Mouse (Mus musculus) forebrain, embryonic 12.5 days (tissue): ENCODE measurements at regions not wholly inside any gene's neighbourhood (a gene's known extent, or its start where the extent isn't known, plus 50 kb on each side); places are given as distances from the start of the nearest gene placed in this dataset.

ENCODE experiments used
- ATAC-seq: fragments of 200-750 bp; cut with Nextera tagmentation; 2 replicates; pipeline ENCODE4 v1.8.0; 2017; ENCODE audit warnings: moderate TSS enrichment; ENCODE audit not compliant: low FRiP score
- H3K27ac ChIP-seq: fragments of 300-500 bp; sonication (generic); 2 replicates; pipeline ENCODE4 v1.5.1; 2016; ENCODE audit warnings: mild to moderate bottlenecking
- H3K27me3 ChIP-seq: fragments of 300-500 bp; sonication (generic); 2 replicates; pipeline ENCODE4 v1.6.1; 2016; ENCODE audit warnings: mild to moderate bottlenecking
- H3K36me3 ChIP-seq: fragments of 300-500 bp; sonication (generic); replicated peaks from 2 replicates; pipeline ENCODE4 v1.6.1; 2016; ENCODE audit warnings: mild to moderate bottlenecking
- H3K4me1 ChIP-seq: fragments of 300-500 bp; sonication (generic); 2 replicates; pipeline ENCODE4 v1.6.1; 2016
- H3K4me2 ChIP-seq: fragments of 300-500 bp; sonication (generic); 2 replicates; pipeline ENCODE4 v1.6.1; 2016; ENCODE audit warnings: mild to moderate bottlenecking, moderate library complexity
- H3K4me3 ChIP-seq: fragments of 300-500 bp; sonication (generic); replicated peaks from 2 replicates; pipeline ENCODE4 v1.5.1; 2016; ENCODE audit warnings: mild to moderate bottlenecking
- H3K9ac ChIP-seq: fragments of 300-500 bp; sonication (generic); 2 replicates; pipeline ENCODE4 v1.6.1; 2016; ENCODE audit warnings: mild to moderate bottlenecking
- H3K9me3 ChIP-seq: fragments of 300-500 bp; sonication (generic); 2 replicates; pipeline ENCODE4 v1.6.1; 2016
- WGBS: fragments of 180-500 bp; shearing (Covaris S2); methylation state at CpG from one replicate; pipeline ENCODE4 v1.1.7; 2016; 5-methylcytosine and 5-hydroxymethylcytosine counted together

DNA sequence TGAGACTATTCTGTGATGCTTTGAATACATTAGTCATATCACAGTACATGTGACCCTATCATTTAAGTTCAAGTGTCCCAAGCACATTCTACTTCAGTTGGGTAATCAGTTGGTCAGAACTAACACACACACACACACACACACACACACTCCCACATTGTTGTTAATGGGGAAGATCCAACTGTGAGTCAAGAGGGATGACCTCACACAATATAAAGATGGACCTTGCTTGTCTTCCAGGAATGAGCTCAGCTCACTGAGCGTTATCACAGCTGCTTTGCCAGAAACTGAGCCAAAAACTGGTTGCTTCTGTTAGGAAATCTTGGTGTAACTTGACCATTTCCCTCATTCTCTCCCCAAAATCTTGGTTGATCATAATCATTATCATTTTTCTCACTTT, 152.4 kb upstream of the Cdyl start:
- no peaks in the 10 kb centered on the region for H3K9me3 ChIP-seq
- H3K36me3 ChIP-seq: no peaks in the 10 kb centered on the region
- H3K27me3 ChIP-seq: no peaks in the 10 kb centered on the region
- H3K4me2 ChIP-seq: no peak overlapping the region
- peaks cover 7% of the 10 kb centered on the region for H3K4me1 ChIP-seq
- H3K9ac ChIP-seq: no peak overlapping the region
- H3K4me3 ChIP-seq: no peak overlapping the region
- H3K27ac ChIP-seq: no peak overlapping the region
- 76% methylated on average over 1 of the region's 1 CpGs for WGBS
- ATAC-seq: no peak

DNA sequence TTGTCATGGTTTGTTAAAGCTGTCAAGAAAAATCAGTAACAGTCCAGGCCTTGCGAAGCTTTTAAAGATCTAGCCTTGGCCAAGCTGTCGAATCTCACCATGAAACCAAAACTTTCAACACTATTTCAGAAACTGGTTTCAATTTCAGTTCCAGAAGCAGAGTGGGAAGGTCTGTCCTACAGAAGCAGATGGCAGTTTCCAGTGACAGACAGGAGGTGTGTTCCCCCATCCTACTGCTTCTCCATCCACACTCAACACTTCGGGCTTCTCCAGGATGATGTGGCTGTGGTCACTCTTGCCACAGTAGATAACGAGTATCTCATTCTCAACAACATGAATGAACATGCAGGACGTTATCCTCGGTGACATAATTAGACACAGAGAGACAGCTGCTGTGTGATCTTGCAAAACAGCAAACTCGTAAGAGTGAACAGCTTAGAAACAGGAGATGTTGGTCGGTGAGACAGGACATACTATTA, 147.6 kb upstream of the Cdyl start:
- Histone ChIP-seq H3K27ac (no peak overlapping the region), H3K9me3 (no peaks in the 10 kb centered on the region), H3K27me3 (no peaks in the 10 kb centered on the region), H3K4me3 (no peak overlapping the region), H3K9ac (no peak overlapping the region), H3K4me1 (no peaks in the 10 kb centered on the region), H3K36me3 (no peaks in the 10 kb centered on the region), H3K4me2 (no peak overlapping the region)
- WGBS: 78% methylated on average over 8 of the region's 8 CpGs
- ATAC-seq: no peak

DNA sequence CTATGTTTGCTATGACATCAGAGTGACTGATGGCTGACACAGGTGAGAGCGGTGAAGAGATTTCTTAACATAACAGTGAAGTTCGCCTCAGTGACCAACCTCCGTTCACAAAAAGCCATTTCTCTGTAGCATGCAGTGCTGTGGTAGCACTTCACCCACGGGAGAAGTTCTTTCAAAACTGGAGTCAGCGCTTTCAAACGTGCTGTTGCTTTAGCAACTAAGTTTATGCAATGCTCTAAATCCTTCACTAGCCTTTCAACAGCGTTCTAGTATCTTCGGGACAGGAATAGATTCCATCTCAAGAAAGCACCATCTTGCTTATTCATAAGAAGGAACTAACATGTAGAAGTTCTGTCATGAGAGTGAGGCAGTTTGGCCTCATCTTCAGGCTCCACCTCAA, 146.5 kb upstream of the Cdyl start:
- WGBS: 89% methylated on average over 8 of the region's 8 CpGs
- Histone ChIP-seq H3K27me3 (no peaks in the 10 kb centered on the region), H3K4me3 (no peak overlapping the region), H3K4me1 (no peaks in the 10 kb centered on the region), H3K9ac (no peak overlapping the region), H3K36me3 (no peaks in the 10 kb centered on the region), H3K27ac (no peak overlapping the region), H3K9me3 (no peaks in the 10 kb centered on the region), H3K4me2 (no peak overlapping the region)
- ATAC-seq: no peak

DNA sequence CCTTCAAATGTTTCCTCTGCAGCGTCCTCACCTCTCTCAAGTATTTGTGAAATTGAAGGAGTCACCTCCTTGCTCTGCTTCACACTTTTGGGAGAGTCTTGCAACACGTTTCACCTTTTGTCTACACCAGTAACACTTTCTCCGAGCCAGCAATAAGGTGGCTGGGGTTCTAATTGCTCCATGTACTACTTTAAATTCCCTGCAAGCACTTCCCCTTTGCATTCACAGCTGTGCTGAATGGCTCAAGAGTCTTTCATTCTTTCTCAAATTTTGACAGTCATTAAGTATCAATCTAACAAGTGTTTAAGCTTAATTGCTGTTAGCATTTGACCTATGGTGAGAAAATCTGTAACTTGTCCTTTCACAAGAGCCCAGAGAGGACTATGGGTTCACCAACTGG, 144.3 kb upstream of the Cdyl start:
- no peaks in the 10 kb centered on the region for H3K4me1 ChIP-seq
- H3K4me2 ChIP-seq: no peak overlapping the region
- no peak for ATAC-seq
- no peak overlapping the region for H3K27ac ChIP-seq
- no peak overlapping the region for H3K4me3 ChIP-seq
- H3K27me3 ChIP-seq: no peaks in the 10 kb centered on the region
- H3K9ac ChIP-seq: no peak overlapping the region
- no peaks in the 10 kb centered on the region for H3K36me3 ChIP-seq
- WGBS: 51% methylated on average over 3 of the region's 3 CpGs
- no peaks in the 10 kb centered on the region for H3K9me3 ChIP-seq

DNA sequence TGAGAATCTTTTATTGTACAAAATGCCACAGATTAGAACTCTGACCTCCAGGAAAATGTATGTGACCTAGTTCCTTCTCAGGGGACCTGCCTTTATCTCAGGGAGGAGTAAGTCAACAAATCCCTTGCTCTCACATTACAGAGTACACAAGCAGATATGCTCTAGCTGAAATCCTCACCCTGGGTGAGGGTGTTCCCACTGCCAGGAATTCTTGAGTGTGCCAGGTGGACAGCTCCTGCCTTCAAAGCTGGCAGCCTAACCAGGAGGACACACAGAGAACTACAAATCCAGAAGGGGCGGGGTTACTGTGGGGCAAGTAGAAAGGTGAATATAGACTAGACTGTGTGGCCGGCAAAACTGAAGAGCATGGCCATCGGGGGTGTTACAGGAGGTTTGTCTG, 141.9 kb upstream of the Cdyl start:
- Histone ChIP-seq H3K4me1 (no peaks in the 10 kb centered on the region), H3K36me3 (no peaks in the 10 kb centered on the region), H3K27ac (no peak overlapping the region), H3K4me2 (no peak overlapping the region), H3K9me3 (no peaks in the 10 kb centered on the region), H3K9ac (no peak overlapping the region), H3K27me3 (no peaks in the 10 kb centered on the region), H3K4me3 (no peak overlapping the region)
- WGBS: 88% methylated on average over 3 of the region's 3 CpGs
- no peak for ATAC-seq

DNA sequence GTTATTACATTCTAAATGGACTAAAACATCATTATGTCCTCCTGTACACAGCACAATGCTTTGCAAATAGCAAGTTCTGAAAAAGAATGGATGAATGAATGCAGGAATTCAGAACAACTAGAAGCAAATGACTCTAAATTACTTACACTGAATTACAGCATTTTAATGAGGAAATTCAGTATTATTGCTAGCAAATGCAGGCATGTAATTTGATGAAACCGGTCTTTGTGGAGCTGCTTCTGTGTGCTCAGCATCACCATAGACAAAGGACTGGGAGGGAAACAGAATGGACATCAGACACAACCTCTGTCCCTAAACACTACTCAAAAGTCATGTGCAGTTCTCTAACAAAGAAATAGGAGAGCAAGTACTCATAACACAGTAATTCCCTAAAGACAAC, 137.4 kb upstream of the Cdyl start:
- no peak overlapping the region for H3K9ac ChIP-seq
- ATAC-seq: no peak
- no peak overlapping the region for H3K27ac ChIP-seq
- H3K36me3 ChIP-seq: no peaks in the 10 kb centered on the region
- no peak overlapping the region for H3K4me3 ChIP-seq
- no peaks in the 10 kb centered on the region for H3K27me3 ChIP-seq
- no peaks in the 10 kb centered on the region for H3K4me1 ChIP-seq
- no peaks in the 10 kb centered on the region for H3K9me3 ChIP-seq
- H3K4me2 ChIP-seq: no peak overlapping the region
- 34% methylated on average over 1 of the region's 1 CpGs for WGBS

DNA sequence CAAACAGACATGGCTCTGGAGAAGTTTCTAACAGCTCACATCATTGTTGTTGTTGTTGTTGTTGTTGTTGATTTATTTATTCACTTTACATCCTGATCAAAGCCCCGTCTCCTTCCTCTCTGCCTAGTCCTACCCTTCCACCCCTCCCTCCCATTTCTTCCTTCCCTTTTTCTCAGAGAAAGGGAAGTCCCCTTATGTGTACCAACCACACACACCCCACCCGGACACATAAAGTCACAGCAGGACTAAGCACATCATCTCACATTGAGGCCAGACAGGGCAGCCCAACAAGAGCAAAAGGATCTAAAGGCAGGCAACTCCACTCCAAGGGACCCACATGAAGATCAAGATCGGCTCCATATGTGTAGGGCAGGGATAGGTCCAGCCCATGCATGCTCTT, 130.1 kb upstream of the Cdyl start:
- no peak overlapping the region for H3K9ac ChIP-seq
- WGBS: 88% methylated on average over 3 of the region's 3 CpGs
- ATAC-seq: no peak
- H3K9me3 ChIP-seq: no peaks in the 10 kb centered on the region
- H3K27me3 ChIP-seq: no peaks in the 10 kb centered on the region
- no peak overlapping the region for H3K4me3 ChIP-seq
- H3K4me1 ChIP-seq: no peaks in the 10 kb centered on the region
- no peak overlapping the region for H3K27ac ChIP-seq
- H3K36me3 ChIP-seq: no peaks in the 10 kb centered on the region
- H3K4me2 ChIP-seq: no peak overlapping the region

DNA sequence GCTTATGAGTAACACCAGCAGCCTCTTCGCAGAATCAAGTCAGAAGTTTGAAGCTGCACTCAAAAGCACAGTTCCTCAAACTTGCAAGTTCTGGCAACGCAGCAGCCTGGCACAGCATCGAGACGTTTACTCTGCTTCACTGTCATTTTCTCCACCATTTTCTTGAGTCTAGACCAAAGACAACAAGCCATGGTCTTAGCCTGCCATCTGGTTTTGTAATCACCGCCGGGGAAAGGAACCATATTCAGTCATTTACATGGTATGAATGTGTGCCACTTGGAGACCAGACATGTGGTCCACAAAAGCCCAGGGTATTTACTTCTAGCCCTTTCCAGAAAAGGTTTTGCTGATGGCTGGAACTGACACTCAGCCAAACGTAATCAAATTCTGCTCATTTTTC, 122.5 kb upstream of the Cdyl start:
- no peaks in the 10 kb centered on the region for H3K36me3 ChIP-seq
- no peak overlapping the region for H3K27ac ChIP-seq
- H3K4me1 ChIP-seq: no peaks in the 10 kb centered on the region
- 89% methylated on average over 7 of the region's 7 CpGs for WGBS
- no peak overlapping the region for H3K9ac ChIP-seq
- no peak for ATAC-seq
- no peak overlapping the region for H3K4me2 ChIP-seq
- H3K4me3 ChIP-seq: no peak overlapping the region
- H3K27me3 ChIP-seq: no peaks in the 10 kb centered on the region
- no peaks in the 10 kb centered on the region for H3K9me3 ChIP-seq

DNA sequence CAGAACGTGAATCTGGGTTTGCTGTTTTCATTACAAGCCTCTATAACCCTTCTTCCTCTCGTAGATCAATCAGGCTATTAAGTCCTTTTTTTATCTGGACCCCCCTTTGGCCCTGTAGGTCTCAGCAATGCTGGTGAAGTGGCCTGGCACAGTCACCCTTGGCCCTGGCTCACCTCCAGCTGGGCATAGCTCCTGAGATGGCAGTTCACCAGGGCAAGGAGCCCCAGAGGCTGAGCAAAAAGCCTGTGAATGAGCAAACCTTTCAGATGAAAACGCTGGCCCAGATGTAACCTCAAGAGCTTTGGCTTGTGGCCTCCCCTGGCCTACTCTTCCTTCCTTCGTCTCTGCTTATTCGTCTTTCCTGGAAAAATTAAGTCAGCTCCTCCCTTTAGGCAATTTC, 121.7 kb upstream of the Cdyl start:
- 82% methylated on average over 5 of the region's 5 CpGs for WGBS
- H3K27ac ChIP-seq: no peak overlapping the region
- ATAC-seq: no peak

DNA sequence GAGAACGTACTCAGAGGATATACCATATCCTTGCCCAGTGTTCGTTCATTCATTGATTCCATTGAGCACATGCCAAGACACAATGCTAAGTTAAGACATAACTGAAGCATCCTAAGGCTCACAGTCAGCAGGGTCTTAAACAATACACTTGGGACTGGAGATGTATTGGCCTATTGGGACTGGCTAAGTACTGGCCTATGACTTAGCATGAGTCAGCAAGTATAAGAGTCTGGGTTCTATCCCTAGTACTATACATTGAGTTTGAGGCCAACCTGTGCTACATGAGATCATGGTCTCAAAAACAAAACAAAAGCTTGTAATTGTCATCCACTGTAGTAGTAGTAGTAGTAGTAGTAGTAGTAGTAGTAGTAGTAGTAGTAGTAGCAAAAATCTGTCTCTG, 119.2 kb upstream of the Cdyl start:
- Histone ChIP-seq H3K4me2 (no peak overlapping the region), H3K27me3 (no peaks in the 10 kb centered on the region), H3K9me3 (no peaks in the 10 kb centered on the region), H3K9ac (no peak overlapping the region), H3K27ac (no peak overlapping the region), H3K4me3 (no peak overlapping the region), H3K36me3 (no peaks in the 10 kb centered on the region), H3K4me1 (no peaks in the 10 kb centered on the region)
- ATAC-seq: no peak
- WGBS: 83% methylated on average over 2 of the region's 2 CpGs

More for the DNA sequence above, 121.7 kb upstream of the Cdyl start:
- no peaks in the 10 kb centered on the region for H3K27me3 ChIP-seq
- no peaks in the 10 kb centered on the region for H3K36me3 ChIP-seq
- H3K4me1 ChIP-seq: no peaks in the 10 kb centered on the region
- no peak overlapping the region for H3K4me2 ChIP-seq
- H3K4me3 ChIP-seq: no peak overlapping the region
- H3K9me3 ChIP-seq: no peaks in the 10 kb centered on the region
- no peak overlapping the region for H3K9ac ChIP-seq

DNA sequence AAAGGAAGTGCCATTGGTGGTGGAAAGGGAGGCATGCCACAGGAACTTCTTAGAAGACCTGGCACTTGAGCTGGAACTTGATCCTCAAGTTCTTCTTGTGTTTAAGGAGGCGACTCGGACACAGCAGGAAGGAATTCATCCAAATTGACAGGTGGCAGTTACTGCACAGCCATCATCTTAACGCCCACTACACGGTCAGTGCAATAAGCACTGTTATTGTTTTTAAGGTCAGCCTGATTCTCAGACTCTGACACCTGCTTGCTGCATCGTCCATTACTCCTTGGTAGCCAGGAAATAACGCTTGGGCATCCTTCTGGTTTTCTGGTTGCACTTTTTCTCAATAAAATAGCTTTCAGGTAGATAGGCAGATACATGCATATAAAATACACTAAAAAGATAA, 118.6 kb upstream of the Cdyl start:
- Histone ChIP-seq H3K9ac (no peak overlapping the region), H3K36me3 (no peaks in the 10 kb centered on the region)
- 86% methylated on average over 6 of the region's 6 CpGs for WGBS

DNA sequence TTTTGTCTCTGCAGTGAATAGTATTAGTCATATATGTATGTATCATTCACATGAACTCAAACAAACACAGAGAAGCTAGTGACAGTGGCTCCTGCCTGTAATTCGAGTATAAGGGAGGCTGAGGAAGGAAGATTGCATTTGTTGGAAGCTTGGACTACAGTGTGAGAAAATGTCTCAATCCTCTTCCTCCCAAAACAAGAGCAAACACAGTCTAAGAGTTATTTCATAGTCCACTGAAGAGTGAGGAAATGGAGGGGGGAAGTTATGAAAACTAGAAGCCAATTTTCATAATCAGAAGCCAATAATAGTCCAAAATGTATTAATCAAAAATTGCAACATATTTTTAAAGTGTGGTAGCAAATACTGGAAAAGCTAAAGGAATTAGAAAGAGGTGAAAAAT, 95.6 kb upstream of the Cdyl start:
- Histone ChIP-seq H3K27me3 (no peaks in the 10 kb centered on the region), H3K9ac (no peak overlapping the region), H3K4me3 (no peak overlapping the region), H3K4me2 (no peak overlapping the region), H3K4me1 (no peaks in the 10 kb centered on the region), H3K9me3 (no peaks in the 10 kb centered on the region), H3K27ac (no peak overlapping the region), H3K36me3 (no peaks in the 10 kb centered on the region)
- no peak for ATAC-seq
- WGBS: 47% methylated on average over 1 of the region's 1 CpGs

More for the DNA sequence above, 118.6 kb upstream of the Cdyl start:
- no peak overlapping the region for H3K4me3 ChIP-seq
- no peak for ATAC-seq
- H3K4me2 ChIP-seq: no peak overlapping the region
- no peaks in the 10 kb centered on the region for H3K9me3 ChIP-seq
- no peaks in the 10 kb centered on the region for H3K27me3 ChIP-seq
- no peak overlapping the region for H3K27ac ChIP-seq
- no peaks in the 10 kb centered on the region for H3K4me1 ChIP-seq

DNA sequence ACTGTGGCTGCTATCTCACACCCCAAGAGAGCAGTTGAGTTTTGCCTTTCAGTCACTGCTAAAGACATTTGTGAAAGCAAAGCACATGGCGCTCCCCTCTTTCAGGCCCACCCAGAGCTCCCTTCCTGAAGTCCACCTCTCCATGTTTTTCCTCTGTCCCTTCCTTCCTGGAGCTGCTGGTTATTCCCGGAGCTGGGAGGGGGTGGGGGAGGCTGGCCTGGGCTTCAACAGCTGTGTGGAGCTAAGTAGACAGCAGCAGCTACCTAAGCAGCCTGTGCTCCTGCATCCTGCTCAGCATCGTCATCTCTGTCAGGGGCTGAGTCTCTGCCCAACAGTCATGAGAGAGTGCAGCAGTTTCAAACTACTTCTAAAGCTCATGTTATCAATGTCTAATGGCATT, 78.0 kb upstream of the Cdyl start:
- Histone ChIP-seq H3K36me3 (no peaks in the 10 kb centered on the region), H3K27me3 (no peaks in the 10 kb centered on the region), H3K9ac (no peak overlapping the region), H3K4me1 (no peaks in the 10 kb centered on the region), H3K4me2 (no peak overlapping the region), H3K4me3 (no peak overlapping the region), H3K9me3 (no peaks in the 10 kb centered on the region), H3K27ac (no peak overlapping the region)
- 21% methylated on average over 3 of the region's 3 CpGs for WGBS
- ATAC-seq: no peak; the same call in 1 of the 2 replicates

DNA sequence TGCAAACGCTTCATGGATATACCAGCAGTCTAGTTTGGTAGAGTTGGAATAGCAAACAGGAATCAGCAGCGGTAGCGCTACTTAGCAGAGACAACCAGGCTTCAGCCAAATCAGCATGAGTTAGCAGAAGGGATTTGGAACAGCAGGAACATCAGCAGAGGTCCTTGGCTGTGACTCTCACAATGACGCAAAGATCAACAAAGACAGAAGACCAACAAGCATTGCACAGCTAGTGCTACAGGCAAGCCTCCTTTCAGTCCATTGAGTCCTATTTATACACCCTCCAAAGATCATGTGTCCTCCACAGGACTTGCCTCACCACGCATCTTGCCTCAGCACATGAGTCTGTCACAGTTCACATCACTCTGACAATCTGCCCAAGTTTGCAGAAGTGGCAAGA, 61.6 kb upstream of the Cdyl start:
- H3K9ac ChIP-seq: no peak overlapping the region
- 87% methylated on average over 5 of the region's 5 CpGs for WGBS
- no peaks in the 10 kb centered on the region for H3K27me3 ChIP-seq
- no peaks in the 10 kb centered on the region for H3K36me3 ChIP-seq
- no peak overlapping the region for H3K4me2 ChIP-seq
- ATAC-seq: no peak
- H3K4me1 ChIP-seq: no peaks in the 10 kb centered on the region
- H3K27ac ChIP-seq: no peak overlapping the region
- H3K9me3 ChIP-seq: no peaks in the 10 kb centered on the region
- H3K4me3 ChIP-seq: no peak overlapping the region
